In genomic region chr6:91707276-91707885, GRCm38 (mm10) we compare ENCODE assay signal across 10 mouse cellular contexts. TPM values are rescaled to one million over a fixed set of nuclear protein-coding genes. Genes with fewer than 3 reads are reported as not detected.
DNase-seq lines count a peak whose midpoint lies in the region; ATAC-seq and TF ChIP-seq lines count a peak whose summit lies in the region.
"Had no signal": no experiment of that assay in that cellular context is flagged by ENCODE, and none has a peak within 500 bp of the region (broad histone marks: within the 10 kb centered on the region; RNA-seq: fewer than 3 reads in every experiment).

No protein-coding gene starts in this region.

- H3K27me3 ChIP-seq in cerebellum, adult 2 months (ENCODE audit: control insufficient read depth, insufficient read depth, low read length), result no peaks in the 10 kb centered on the region
- H3K27me3 ChIP-seq in embryonic facial prominence, embryonic 10.5 days (replicated peaks; ENCODE audit: low read depth, poor library complexity, severe bottlenecking), result no peaks in the 10 kb centered on the region
- H3K27me3 ChIP-seq in kidney, embryonic 15.5 days, result no peaks in the 10 kb centered on the region

- H3K9me3 ChIP-seq in embryonic facial prominence, embryonic 10.5 days, result no peaks in the 10 kb centered on the region
- H3K9me3 ChIP-seq in kidney, embryonic 15.5 days (replicated peaks), result no peaks in the 10 kb centered on the region

- H3K27ac ChIP-seq in cerebellum, adult 2 months (ENCODE audit: insufficient read depth, low read length), result no peak overlapping the region
- peak overlapping the region; percentile 2; the same call in 1 of the 2 replicates for H3K27ac ChIP-seq in embryonic facial prominence, embryonic 10.5 days (replicated peaks)
- peak overlapping the region; percentile 54; the same call in 1 of the 2 replicates for H3K27ac ChIP-seq in kidney, embryonic 15.5 days

- peaks cover 9% of the 10 kb centered on the region; the same call in 1 of the 2 replicates for H3K4me1 ChIP-seq in cerebellum, adult 2 months (ENCODE audit: control insufficient read depth, insufficient read depth, low read length)
- peaks cover 66% of the 10 kb centered on the region for H3K4me1 ChIP-seq in embryonic facial prominence, embryonic 10.5 days
- peaks cover 43% of the 10 kb centered on the region for H3K4me1 ChIP-seq in kidney, embryonic 15.5 days

- H3K4me2 ChIP-seq in kidney, embryonic 15.5 days, result no peak overlapping the region

- no peak for TF ChIP-seq CTCF in cerebellum, adult 2 months (IDR thresholded peaks at IDR 0.05; ENCODE audit: borderline replicate concordance, insufficient read depth, low read depth, low read length)

- 38% methylated on average over 8 of the region's 8 CpGs for WGBS in cerebellum, adult 2 months
- WGBS in embryonic facial prominence, embryonic 10.5 days, result 84% methylated on average over 8 of the region's 8 CpGs
- 81% methylated on average over 8 of the region's 8 CpGs for WGBS in kidney, embryonic 15.5 days

- DNase-seq in cerebellum, adult 2 months, result peak; percentile 50 to 68
- DNase-seq in cerebellum, adult 11 months, result no peak
- peak; percentile 26 for DNase-seq in CD4-positive helper T cell, adult 2 months (ENCODE audit: low read depth, low spot score)
- no peak for DNase-seq in embryonic facial prominence, embryonic 10.5 days (ENCODE audit: low spot score)
- DNase-seq in spleen, adult 12 weeks (ENCODE audit: low spot score), result no peak
- no peak for DNase-seq in heart, adult 8-10 months (ENCODE audit: low spot score)
- DNase-seq: adrenal gland, postnatal 25 days; right cerebral cortex, postnatal 25 days had no signal

- no peak overlapping the region for H3K4me3 ChIP-seq in cerebellum, adult 2 months (replicated peaks; ENCODE audit: insufficient read depth, low read depth, low read length)
- no peak overlapping the region for H3K4me3 ChIP-seq in embryonic facial prominence, embryonic 10.5 days
- H3K4me3 ChIP-seq in kidney, embryonic 15.5 days (replicated peaks), result no peak overlapping the region

- H3K36me3 ChIP-seq in embryonic facial prominence, embryonic 10.5 days (replicated peaks), result peaks cover 72% of the 10 kb centered on the region
- H3K36me3 ChIP-seq in kidney, embryonic 15.5 days, result peaks cover 67% of the 10 kb centered on the region

- no peak for TF ChIP-seq POLR2A in cerebellum, adult 2 months (IDR thresholded peaks at IDR 0.05; ENCODE audit: borderline replicate concordance, insufficient read depth, low read length)

- no peak overlapping the region for H3K9ac ChIP-seq in kidney, embryonic 15.5 days

- peak; percentile 66 for ATAC-seq in kidney, embryonic 15.5 days (replicated peaks; ENCODE audit: low FRiP score)
- no peak for ATAC-seq in activated CD4-positive, CD25-positive, alpha-beta regulatory T cell, adult 4 months

RNA-seq across cellular contexts. Expression of gene Slc6a6, which starts 23.5 kb away (rescaled TPM):
- polyA plus RNA-seq in cerebellum, adult 2 months (2012; rRNA removed), result 73.3 and 79.3 TPM in 2 replicates
- 55.5 and 59.2 TPM in 2 replicates for polyA plus RNA-seq in embryonic facial prominence, embryonic 10.5 days (2016; fragmentation: Nextera tagmentation; extraction: Ambion mirVana)
- polyA plus RNA-seq in kidney, embryonic 15.5 days (2015; fragmentation: Nextera tagmentation; extraction: Ambion mirVana), result 84.0 and 87.2 TPM in 2 replicates
- polyA plus RNA-seq in activated CD4-positive, CD25-positive, alpha-beta regulatory T cell, adult 4 months (2017; shearing (Covaris generic)), result 10 to 100 TPM; 34.3 to 47.9 TPM
- 100 to 1,000 TPM in 2 of 4 experiments, 10 to 100 TPM in 2; 91.8 to 114 (median 101) TPM for total RNA-seq in heart, adult 8-10 months (2022)

Comparison
In these comparisons a context has a peak if more than half of its experiments do, and no peak if none do; other contexts are left out.
1. DNase-seq: peak in cerebellum, adult 2 months (2 of 2) and CD4-positive helper T cell, adult 2 months (single experiment); none in cerebellum, adult 11 months (single experiment), embryonic facial prominence, embryonic 10.5 days (single experiment), spleen, adult 12 weeks (single experiment) and heart, adult 8-10 months (single experiment).